Mouse (Mus musculus) neural tube, embryonic 14.5 days (tissue): ENCODE data around the gene Chd4. TPM values are rescaled to one million over a fixed set of nuclear protein-coding genes. Genes with fewer than 3 reads are reported as not detected.
A peak's percentile ranks its signal among the peaks of the same experiment; 100 is the strongest.

Experiments used
- ATAC-seq: fragments of 200-750 bp; cut with Nextera tagmentation; 2 replicates; pipeline ENCODE4 v1.8.0; 2017; ENCODE audit warnings: low read depth, mild to moderate bottlenecking, moderate TSS enrichment, moderate library complexity
- H3K27ac ChIP-seq: fragments of 300-500 bp; sonication (generic); 2 replicates; pipeline ENCODE4 v1.5.1; 2014; ENCODE audit warnings: low read depth, mild to moderate bottlenecking, control low read depth, low read length, moderate library complexity, mixed read lengths
- H3K27me3 ChIP-seq: fragments of 300-500 bp; sonication (generic); 2 replicates; pipeline ENCODE4 v1.6.1; 2014; ENCODE audit warnings: low read length; ENCODE audit not compliant: control insufficient read depth, insufficient read depth
- H3K36me3 ChIP-seq: fragments of 300-500 bp; sonication (generic); 2 replicates; pipeline ENCODE4 v1.6.1; 2014; ENCODE audit warnings: low read length, mixed read lengths; ENCODE audit not compliant: control insufficient read depth, insufficient read depth
- H3K4me1 ChIP-seq: fragments of 300-500 bp; sonication (generic); 2 replicates; pipeline ENCODE4 v1.6.1; 2014; ENCODE audit warnings: low read length; ENCODE audit not compliant: control insufficient read depth, insufficient read depth
- H3K4me2 ChIP-seq: fragments of 300-500 bp; sonication (generic); 2 replicates; pipeline ENCODE4 v1.6.1; 2014; ENCODE audit warnings: mild to moderate bottlenecking, low read depth, low read length, control low read depth
- H3K4me3 ChIP-seq: fragments of 300-500 bp; sonication (generic); 2 replicates; pipeline ENCODE4 v1.5.1; 2014; ENCODE audit warnings: low read depth, low read length, control low read depth, mixed read lengths
- H3K9ac ChIP-seq: fragments of 300-500 bp; sonication (generic); replicated peaks from 2 replicates; pipeline ENCODE4 v1.6.1; 2014; ENCODE audit warnings: low read depth, mild to moderate bottlenecking, control low read depth, low read length, mixed read lengths
- H3K9me3 ChIP-seq: fragments of 300-500 bp; sonication (generic); 2 replicates; pipeline ENCODE4 v1.6.1; 2016; ENCODE audit warnings: low read length; ENCODE audit not compliant: control insufficient read depth
- WGBS: fragments of 180-500 bp; shearing (Covaris S2); extraction: QIAGEN DNeasy Blood & Tissue Kit; methylation state at CpG from one replicate; pipeline ENCODE4 v1.1.7; 2014; 5-methylcytosine and 5-hydroxymethylcytosine counted together
- polyA plus RNA-seq: library from polyadenylated mRNA; unstranded; fragments of >200 nt; fragmentation: Nextera tagmentation; extraction: Ambion mirVana; gene quantifications from 2 replicates; pipeline ENCODE4 v1.2.1, GENCODE M21; 2014

The Chd4 gene
- polyA plus RNA-seq, 1 experiment from 2014 or later, result 72.1 TPM

GRCm38 (mm10) chr6:125119387-125119786, 23.6 kb downstream of the Chd4 start:
- WGBS, result 94% methylated on average over 8 of the region's 8 CpGs
- Histone ChIP-seq H3K4me1 (no peaks in the 10 kb centered on the region), H3K9ac (no peak overlapping the region), H3K27ac (no peak overlapping the region), H3K36me3 (peaks cover 92% of the 10 kb centered on the region), H3K9me3 (no peaks in the 10 kb centered on the region), H3K4me3 (no peak overlapping the region), H3K27me3 (no peaks in the 10 kb centered on the region), H3K4me2 (no peak overlapping the region)
- ATAC-seq, result no peak

DNA sequence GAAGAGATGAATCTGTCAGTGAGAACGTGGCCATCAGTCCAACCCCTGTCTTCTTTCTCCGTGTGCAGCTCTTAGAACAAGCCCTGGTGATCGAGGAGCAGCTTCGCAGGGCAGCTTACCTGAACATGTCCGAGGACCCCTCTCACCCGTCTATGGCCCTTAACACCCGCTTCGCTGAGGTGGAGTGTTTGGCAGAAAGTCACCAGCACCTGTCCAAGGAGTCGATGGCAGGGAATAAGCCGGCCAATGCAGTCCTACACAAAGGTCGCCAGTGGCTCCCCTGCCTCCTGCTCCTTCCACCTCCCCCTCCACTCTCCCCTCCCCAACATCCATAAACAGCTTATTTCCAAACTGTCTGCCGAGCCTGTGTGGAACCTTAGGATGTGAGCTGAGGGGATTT, 32.9 kb downstream of the Chd4 start:
- Histone ChIP-seq H3K9ac (no peak overlapping the region), H3K9me3 (no peaks in the 10 kb centered on the region), H3K36me3 (peaks cover 59% of the 10 kb centered on the region), H3K27ac (no peak overlapping the region), H3K4me1 (peaks cover 5% of the 10 kb centered on the region; the same call in 1 of the 2 replicates), H3K27me3 (no peaks in the 10 kb centered on the region), H3K4me2 (no peak overlapping the region), H3K4me3 (no peak overlapping the region)
- 94% methylated on average over 12 of the region's 12 CpGs for WGBS
- no peak for ATAC-seq

DNA sequence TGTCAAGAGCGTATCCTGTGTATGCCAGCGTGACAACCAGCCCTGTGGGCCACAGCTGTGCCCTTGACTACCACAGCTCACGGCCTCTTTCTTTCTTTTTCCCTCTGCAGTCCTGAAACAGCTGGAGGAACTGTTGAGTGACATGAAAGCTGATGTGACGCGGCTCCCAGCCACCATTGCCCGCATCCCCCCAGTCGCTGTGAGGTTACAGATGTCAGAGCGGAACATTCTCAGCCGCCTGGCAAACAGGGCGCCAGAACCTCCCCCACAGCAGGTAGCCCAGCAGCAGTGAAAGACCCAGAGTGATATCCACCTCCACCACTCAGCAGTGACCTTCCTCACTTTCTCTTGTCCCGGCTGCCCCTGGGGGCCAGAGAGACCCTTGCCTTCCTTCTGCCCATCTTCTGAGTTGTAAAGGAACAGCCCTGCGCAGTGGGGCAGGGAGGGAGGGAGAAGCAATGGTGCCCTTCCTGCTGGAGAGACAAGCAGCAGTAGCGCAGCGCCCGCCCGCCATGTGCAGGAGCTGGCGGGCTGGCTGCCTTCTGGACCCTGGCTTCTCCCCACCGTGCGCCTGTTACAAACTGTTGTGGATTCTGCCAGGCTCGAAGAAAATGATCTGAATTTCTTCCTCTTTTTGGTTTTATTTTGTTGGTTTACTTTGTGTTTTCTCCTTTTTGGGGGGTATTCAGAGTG, 34.1 kb downstream of the Chd4 start:
- no peak overlapping the region for H3K4me2 ChIP-seq
- no peaks in the 10 kb centered on the region for H3K9me3 ChIP-seq
- no peak overlapping the region for H3K27ac ChIP-seq
- H3K36me3 ChIP-seq, result peaks cover 57% of the 10 kb centered on the region
- ATAC-seq, result no peak
- no peaks in the 10 kb centered on the region for H3K27me3 ChIP-seq
- WGBS, result 87% methylated on average over 20 of the region's 20 CpGs
- H3K9ac ChIP-seq, result 0 out of 2 replicates have a peak overlapping the region, but pooled peaks have one; percentile 11
- peaks cover 5% of the 10 kb centered on the region; the same call in 1 of the 2 replicates for H3K4me1 ChIP-seq
- no peak overlapping the region for H3K4me3 ChIP-seq

GRCm38 (mm10) chr6:125131302-125132156, 35.7 kb downstream of the Chd4 start, which contains the start of gene Nop2:
TSS of gene Nop2 (plus strand) at chr6:125131909.
- peaks cover 56% of the 10 kb centered on the region for H3K36me3 ChIP-seq
- H3K4me1 ChIP-seq, result peaks cover 5% of the 10 kb centered on the region; the same call in 1 of the 2 replicates
- ATAC-seq, result peak; percentile 95
- no peaks in the 10 kb centered on the region for H3K9me3 ChIP-seq
- WGBS, result under 1% methylated on average over 56 of the region's 66 CpGs
- H3K27me3 ChIP-seq, result no peaks in the 10 kb centered on the region
- peak within 1 kb of the TSS; percentile 60 for H3K9ac ChIP-seq
- peak within 1 kb of the TSS; percentile 62 for H3K27ac ChIP-seq
- peak within 1 kb of the TSS; percentile 78 for H3K4me3 ChIP-seq
- peak within 1 kb of the TSS; percentile 77 for H3K4me2 ChIP-seq

DNA sequence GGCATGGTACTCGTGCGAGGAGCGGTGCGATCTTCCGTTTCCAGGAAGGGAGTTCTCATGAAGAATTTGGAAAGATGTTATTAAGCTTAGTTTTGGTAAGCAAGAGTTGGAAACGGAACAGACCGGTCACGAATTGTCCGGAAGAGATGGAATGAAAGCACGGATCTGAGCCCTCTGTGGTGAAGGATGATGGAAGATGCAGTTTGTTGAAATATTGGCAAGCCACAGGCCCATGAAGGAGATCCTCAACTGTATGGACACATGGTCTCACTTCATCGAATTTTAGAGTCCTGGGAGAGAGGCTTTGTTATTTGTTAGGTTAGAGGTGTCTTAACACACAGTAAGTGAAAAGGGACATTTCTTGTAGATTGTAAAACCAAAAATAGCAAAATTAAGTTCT, 36.7 kb downstream of the Chd4 start:
- H3K36me3 ChIP-seq, result peaks cover 60% of the 10 kb centered on the region
- H3K9ac ChIP-seq, result peak overlapping the region; percentile 60
- H3K27me3 ChIP-seq, result no peaks in the 10 kb centered on the region
- H3K4me3 ChIP-seq, result peak overlapping the region; percentile 78
- peaks cover 5% of the 10 kb centered on the region; the same call in 1 of the 2 replicates for H3K4me1 ChIP-seq
- H3K27ac ChIP-seq, result no peak overlapping the region
- H3K9me3 ChIP-seq, result no peaks in the 10 kb centered on the region
- ATAC-seq, result no peak
- WGBS, result 8% methylated on average over 11 of the region's 11 CpGs
- H3K4me2 ChIP-seq, result peak overlapping the region; percentile 77

- no peak overlapping the region for H3K27ac ChIP-seq
- WGBS, result 85% methylated on average over 19 of the region's 19 CpGs
- H3K9ac ChIP-seq, result no peak overlapping the region
- ATAC-seq, result no peak
- H3K4me1 ChIP-seq, result peaks cover 5% of the 10 kb centered on the region; the same call in 1 of the 2 replicates
- peaks cover 66% of the 10 kb centered on the region for H3K36me3 ChIP-seq
- no peaks in the 10 kb centered on the region for H3K27me3 ChIP-seq
- H3K4me3 ChIP-seq, result no peak overlapping the region
- no peak overlapping the region for H3K4me2 ChIP-seq
- no peaks in the 10 kb centered on the region for H3K9me3 ChIP-seq
Measured at GRCm38 (mm10) chr6:125137002-125137671, 41.4 kb downstream of the Chd4 start.

DNA sequence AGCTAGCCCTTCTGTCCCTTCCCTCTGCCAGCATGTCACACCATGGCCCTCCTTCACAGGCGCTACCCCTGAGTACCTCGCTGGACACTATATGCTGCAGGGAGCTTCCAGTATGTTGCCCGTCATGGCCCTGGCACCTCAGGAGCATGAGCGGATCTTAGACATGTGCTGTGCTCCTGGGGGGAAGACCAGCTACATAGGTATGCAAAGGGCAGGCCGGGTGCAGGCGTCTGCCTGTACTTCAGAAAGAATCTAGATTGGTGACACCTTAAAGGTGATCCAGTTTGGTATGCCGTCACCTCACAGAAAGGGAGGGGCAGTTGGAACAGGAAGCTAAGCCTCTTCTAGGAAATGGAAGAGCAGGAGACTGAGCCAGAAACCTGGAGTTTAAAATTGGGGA, 44.0 kb downstream of the Chd4 start:
- Histone ChIP-seq H3K9me3 (no peaks in the 10 kb centered on the region), H3K4me2 (no peak overlapping the region), H3K9ac (no peak overlapping the region), H3K4me3 (no peak overlapping the region), H3K27me3 (no peaks in the 10 kb centered on the region), H3K36me3 (peaks cover 63% of the 10 kb centered on the region), H3K27ac (no peak overlapping the region), H3K4me1 (no peaks in the 10 kb centered on the region; the same call in 1 of the 2 replicates)
- no peak for ATAC-seq
- WGBS, result 97% methylated on average over 7 of the region's 7 CpGs

GRCm38 (mm10) chr6:125142436-125142835, 46.7 kb downstream of the Chd4 start:
- Histone ChIP-seq H3K36me3 (peaks cover 40% of the 10 kb centered on the region), H3K4me2 (no peak overlapping the region), H3K4me1 (peaks cover 16% of the 10 kb centered on the region), H3K9ac (no peak overlapping the region), H3K27me3 (no peaks in the 10 kb centered on the region), H3K27ac (no peak overlapping the region), H3K4me3 (no peak overlapping the region), H3K9me3 (no peaks in the 10 kb centered on the region)
- no peak for ATAC-seq
- 92% methylated on average over 8 of the region's 8 CpGs for WGBS
